Mouse (Mus musculus) embryonic facial prominence, embryonic 11.5 days (tissue): Measurements from ENCODE around the gene Hsph1. TPM values are rescaled to one million over a fixed set of nuclear protein-coding genes. Genes with fewer than 3 reads are reported as not detected.

Experiments
- ATAC-seq: fragments of 200-750 bp; cut with Nextera tagmentation; replicated peaks from 2 replicates; pipeline ENCODE4 v1.8.0; 2017; ENCODE audit warnings: low read depth; ENCODE audit not compliant: insufficient number of reproducible peaks, low FRiP score, low TSS enrichment
- DNase-seq: peaks from one replicate; pipeline ENCODE4 v3.0.0-alpha.2; 2015; ENCODE audit warnings: low spot score
- H3K27ac ChIP-seq: fragments of 300-500 bp; sonication (generic); replicated peaks from 2 replicates; pipeline ENCODE4 v1.5.1; 2014; ENCODE audit warnings: mild to moderate bottlenecking, low read depth, low read length, control low read depth
- H3K27me3 ChIP-seq: fragments of 300-500 bp; sonication (generic); 2 replicates; pipeline ENCODE4 v1.6.1; 2014; ENCODE audit warnings: mild to moderate bottlenecking, low read length, moderate library complexity, mixed read lengths; ENCODE audit not compliant: control insufficient read depth, insufficient read depth
- H3K36me3 ChIP-seq: fragments of 300-500 bp; sonication (generic); replicated peaks from 2 replicates; pipeline ENCODE4 v1.6.1; 2014; ENCODE audit warnings: low read depth, mild to moderate bottlenecking, low read length, moderate library complexity, mixed read lengths; ENCODE audit not compliant: control insufficient read depth, insufficient read depth
- H3K4me1 ChIP-seq: fragments of 300-500 bp; sonication (generic); 2 replicates; pipeline ENCODE4 v1.6.1; 2014; ENCODE audit warnings: low read length, mixed read lengths; ENCODE audit not compliant: control insufficient read depth, insufficient read depth
- H3K4me2 ChIP-seq: fragments of 300-500 bp; sonication (generic); 2 replicates; pipeline ENCODE4 v1.6.1; 2014; ENCODE audit warnings: low read depth, mild to moderate bottlenecking, control low read depth, low read length, moderate library complexity
- H3K4me3 ChIP-seq: fragments of 300-500 bp; sonication (generic); 2 replicates; pipeline ENCODE4 v1.5.1; 2014; ENCODE audit warnings: low read depth, low read length, control low read depth
- H3K9ac ChIP-seq: fragments of 300-500 bp; sonication (generic); replicated peaks from 2 replicates; pipeline ENCODE4 v1.6.1; 2014; ENCODE audit warnings: mild to moderate bottlenecking, control low read depth, low read length
- H3K9me3 ChIP-seq: fragments of 300-500 bp; sonication (generic); replicated peaks from 2 replicates; pipeline ENCODE4 v1.6.1; 2016; ENCODE audit warnings: mild to moderate bottlenecking, low read length, inconsistent platforms, mixed read lengths; ENCODE audit not compliant: control insufficient read depth
- WGBS: fragments of 180-500 bp; shearing (Covaris S2); extraction: QIAGEN DNeasy Blood & Tissue Kit; methylation state at CpG from one replicate; pipeline ENCODE4 v1.1.7; 2014; 5-methylcytosine and 5-hydroxymethylcytosine counted together
- polyA plus RNA-seq: library from polyadenylated mRNA; unstranded; fragments of >200 nt; fragmentation: Nextera tagmentation; extraction: Ambion mirVana; gene quantifications from 2 replicates; pipeline ENCODE4 v1.2.1, GENCODE M21; 2014

The Hsph1 gene
- polyA plus RNA-seq, 1 experiment from 2014 or later: 131 TPM

GRCm38 (mm10) chr5:149637306-149637705 lies 1.1 kb upstream of the Hsph1 start:
- ATAC-seq (no peak), DNase-seq (peak; percentile 39)
- 0 out of 2 replicates have a peak overlapping the region, but pooled peaks have one; percentile 19 for H3K9ac ChIP-seq
- H3K36me3 ChIP-seq: peaks cover 2% of the 10 kb centered on the region
- no peaks in the 10 kb centered on the region for H3K27me3 ChIP-seq
- no peak overlapping the region for H3K27ac ChIP-seq
- no peak overlapping the region for H3K4me2 ChIP-seq
- no peaks in the 10 kb centered on the region for H3K9me3 ChIP-seq
- H3K4me1 ChIP-seq: no peaks in the 10 kb centered on the region
- 54% methylated on average over 8 of the region's 8 CpGs for WGBS
- H3K4me3 ChIP-seq: no peak overlapping the region

GRCm38 (mm10) chr5:149635556-149635955 lies 620 bp downstream of the Hsph1 start:
- ATAC-seq (no peak), DNase-seq (peak; percentile 43)
- H3K36me3 ChIP-seq: peaks cover 6% of the 10 kb centered on the region
- no peaks in the 10 kb centered on the region for H3K4me1 ChIP-seq
- H3K9me3 ChIP-seq: no peaks in the 10 kb centered on the region
- H3K4me3 ChIP-seq: peak overlapping the region; percentile 81
- H3K4me2 ChIP-seq: peak overlapping the region; percentile 87
- H3K27ac ChIP-seq: peak overlapping the region; percentile 79
- peak overlapping the region; percentile 82 for H3K9ac ChIP-seq
- WGBS: 1% methylated on average over 24 of the region's 24 CpGs
- no peaks in the 10 kb centered on the region for H3K27me3 ChIP-seq

GRCm38 (mm10) chr5:149634409-149635035 lies 1.7 kb downstream of the Hsph1 start:
- WGBS: 74% methylated on average over 11 of the region's 11 CpGs
- ATAC-seq: no peak
- H3K36me3 ChIP-seq: peaks cover 9% of the 10 kb centered on the region

GRCm38 (mm10) chr5:149625547-149625946 lies 10.6 kb downstream of the Hsph1 start:
- H3K4me1 ChIP-seq: no peaks in the 10 kb centered on the region
- no peaks in the 10 kb centered on the region for H3K9me3 ChIP-seq
- H3K9ac ChIP-seq: no peak overlapping the region
- H3K4me3 ChIP-seq: no peak overlapping the region
- H3K27me3 ChIP-seq: no peaks in the 10 kb centered on the region
- H3K36me3 ChIP-seq: peaks cover 5% of the 10 kb centered on the region
- no peak overlapping the region for H3K4me2 ChIP-seq
- no peak for DNase-seq
- no peak for ATAC-seq
- H3K27ac ChIP-seq: no peak overlapping the region
- WGBS: 93% methylated on average over 3 of the region's 3 CpGs

More at GRCm38 (mm10) chr5:149634409-149635035, 1.7 kb downstream of the Hsph1 start:
- Histone ChIP-seq H3K9ac (peak overlapping the region; percentile 82), H3K9me3 (no peaks in the 10 kb centered on the region), H3K27me3 (no peaks in the 10 kb centered on the region), H3K4me1 (no peaks in the 10 kb centered on the region), H3K4me3 (peak overlapping the region; percentile 81), H3K27ac (no peak overlapping the region), H3K4me2 (peak overlapping the region; percentile 87)
- no peak for DNase-seq

- no peak for DNase-seq
- ATAC-seq: no peak
- Histone ChIP-seq H3K9me3 (no peaks in the 10 kb centered on the region), H3K27me3 (no peaks in the 10 kb centered on the region), H3K27ac (no peak overlapping the region), H3K4me2 (no peak overlapping the region), H3K4me3 (no peak overlapping the region), H3K4me1 (no peaks in the 10 kb centered on the region), H3K36me3 (peaks cover 12% of the 10 kb centered on the region), H3K9ac (no peak overlapping the region)
- 86% methylated on average over 8 of the region's 8 CpGs for WGBS
Measured at GRCm38 (mm10) chr5:149623815-149624675, 12.1 kb downstream of the Hsph1 start.

- H3K4me3 ChIP-seq: no peak overlapping the region
- no peak overlapping the region for H3K27ac ChIP-seq
- no peaks in the 10 kb centered on the region for H3K9me3 ChIP-seq
- WGBS: 84% methylated on average over 6 of the region's 6 CpGs
- DNase-seq: no peak
- no peaks in the 10 kb centered on the region for H3K4me1 ChIP-seq
- no peak overlapping the region for H3K9ac ChIP-seq
- no peak for ATAC-seq
- peaks cover 20% of the 10 kb centered on the region for H3K36me3 ChIP-seq
- no peak overlapping the region for H3K4me2 ChIP-seq
- no peaks in the 10 kb centered on the region for H3K27me3 ChIP-seq
Measured at GRCm38 (mm10) chr5:149622644-149623043, 13.5 kb downstream of the Hsph1 start.

GRCm38 (mm10) chr5:149622152-149622551 lies 14.0 kb downstream of the Hsph1 start:
- Histone ChIP-seq H3K4me3 (no peak overlapping the region), H3K9me3 (no peaks in the 10 kb centered on the region), H3K4me2 (no peak overlapping the region), H3K27ac (no peak overlapping the region), H3K9ac (no peak overlapping the region), H3K4me1 (no peaks in the 10 kb centered on the region), H3K27me3 (no peaks in the 10 kb centered on the region), H3K36me3 (peaks cover 20% of the 10 kb centered on the region)
- ATAC-seq: no peak
- no peak for DNase-seq
- WGBS: 74% methylated on average over 7 of the region's 7 CpGs
